Mouse (Mus musculus) frontal cortex, postnatal 10 days (tissue): ENCODE data around the gene Thtpa.
A peak's percentile ranks its signal among the peaks of the same experiment; 100 is the strongest.

Source experiments
- DNase-seq, 2 experiments: peaks; one replicate each; pipeline ENCODE4 v3.0.0; 2022; ENCODE audit warnings: low spot score in 2 of 2, mixed read lengths in 1 of 2

The Thtpa gene

GRCm38 (mm10) chr14:55094704-55095231 lies at the start of gene Thtpa:
TSS of gene Thtpa (plus strand) at chr14:55094784.
- DNase-seq = peak; percentile 70 to 73

GRCm38 (mm10) chr14:55047971-55048531 lies 46.5 kb upstream of the Thtpa start:
- no peak for DNase-seq

GRCm38 (mm10) chr14:55052496-55052895 lies 42.1 kb upstream of the Thtpa start:
- DNase-seq = peak; percentile 81 to 85

GRCm38 (mm10) chr14:55053050-55053449 lies 41.5 kb upstream of the Thtpa start:
- no peak for DNase-seq

- peak; percentile 79 to 85 for DNase-seq
Observed at GRCm38 (mm10) chr14:55053708-55054190, 40.8 kb upstream of the Thtpa start.

- DNase-seq = no peak
Observed at GRCm38 (mm10) chr14:55054191-55054749, 40.3 kb upstream of the Thtpa start.

- peak; percentile 83 to 85 for DNase-seq
Observed at GRCm38 (mm10) chr14:55055167-55055834, 39.3 kb upstream of the Thtpa start.

- DNase-seq = no peak
Observed at GRCm38 (mm10) chr14:55059009-55059408, 35.6 kb upstream of the Thtpa start.

GRCm38 (mm10) chr14:55059931-55060330 lies 34.7 kb upstream of the Thtpa start:
- no peak for DNase-seq

- no peak for DNase-seq
Observed at GRCm38 (mm10) chr14:55061845-55062244, 32.7 kb upstream of the Thtpa start.

- no peak for DNase-seq
Observed at GRCm38 (mm10) chr14:55062626-55063025, 32.0 kb upstream of the Thtpa start.

GRCm38 (mm10) chr14:55063117-55063516 lies 31.5 kb upstream of the Thtpa start:
- DNase-seq = no peak

GRCm38 (mm10) chr14:55063581-55064381 lies 30.8 kb upstream of the Thtpa start:
- DNase-seq = no peak

GRCm38 (mm10) chr14:55064481-55065370 lies 29.9 kb upstream of the Thtpa start:
- DNase-seq = no peak

- no peak for DNase-seq
Observed at GRCm38 (mm10) chr14:55065391-55065790, 29.2 kb upstream of the Thtpa start.

- DNase-seq = no peak
Observed at GRCm38 (mm10) chr14:55066042-55066441, 28.5 kb upstream of the Thtpa start.

GRCm38 (mm10) chr14:55071756-55072155 lies 22.8 kb upstream of the Thtpa start:
- DNase-seq = no peak

GRCm38 (mm10) chr14:55074416-55074815 lies 20.2 kb upstream of the Thtpa start:
- no peak for DNase-seq

- no peak for DNase-seq
Observed at GRCm38 (mm10) chr14:55076224-55076623, 18.4 kb upstream of the Thtpa start.

- no peak for DNase-seq
Observed at GRCm38 (mm10) chr14:55076956-55077355, 17.6 kb upstream of the Thtpa start.
